Mouse (Mus musculus): ENCODE measurements around the gene Rap1b.
A peak's percentile ranks its signal among the peaks of the same experiment; 100 is the strongest.

GRCm38 (mm10) chr10:117824139-117824538 is 21.7 kb downstream of the Rap1b start:
- TF ChIP-seq EP300 (IDR thresholded peaks at IDR 0.05; ENCODE audit: low read depth) = no peak
- peak; percentile 1; the same call in 1 of the 2 replicates for TF ChIP-seq CTCF (IDR thresholded peaks at IDR 0.05; ENCODE audit: low read depth)

Data from heart, postnatal 0 days (tissue).